Mouse (Mus musculus) olfactory bulb, adult 2 months (tissue): ENCODE data around the gene Rcvrn. TPM values are rescaled to one million over a fixed set of nuclear protein-coding genes. Genes with fewer than 3 reads are reported as not detected.

ENCODE experiments used
- H3K27ac ChIP-seq: fragments of 200-500 bp; 2 replicates; pipeline ENCODE4 v1.5.1; 2012; ENCODE audit warnings: low read depth, low read length; ENCODE audit not compliant: insufficient read depth
- H3K4me1 ChIP-seq: fragments of 200-500 bp; 2 replicates; pipeline ENCODE4 v1.6.1; 2012; ENCODE audit warnings: low read length; ENCODE audit not compliant: control insufficient read depth, insufficient read depth
- H3K4me3 ChIP-seq: fragments of 200-500 bp; 2 replicates; pipeline ENCODE4 v1.5.1; 2012; ENCODE audit warnings: mild to moderate bottlenecking, low read depth, low read length, moderate library complexity; ENCODE audit not compliant: insufficient read depth
- CTCF ChIP-seq: fragments of 200-500 bp; IDR thresholded peaks from 2 replicates; pipeline ENCODE4 v1.5.1; 2012; ENCODE audit warnings: low read depth, mild to moderate bottlenecking, low read length, moderate library complexity; ENCODE audit not compliant: insufficient read depth
- POLR2A ChIP-seq: fragments of 200-500 bp; IDR thresholded peaks from 2 replicates; pipeline ENCODE4 v1.6.1; 2012; ENCODE audit warnings: mild to moderate bottlenecking, low read depth, low read length, moderate library complexity; ENCODE audit not compliant: insufficient read depth
- WGBS: fragments of 180-500 bp; shearing (Covaris S2); methylation state at CpG from one replicate; pipeline ENCODE4 v1.1.7; 2018; 5-methylcytosine and 5-hydroxymethylcytosine counted together
- polyA plus RNA-seq: library from polyadenylated mRNA; stranded (reverse); fragments of >200 nt; gene quantifications from 2 replicates; pipeline ENCODE4 v1.2.4, GENCODE M21; 2012; ENCODE audit warnings: low replicate concordance; ENCODE audit not compliant: missing spikeins, insufficient read depth, insufficient read length

The Rcvrn gene
- polyA plus RNA-seq, 1 experiment = not detected

DNA sequence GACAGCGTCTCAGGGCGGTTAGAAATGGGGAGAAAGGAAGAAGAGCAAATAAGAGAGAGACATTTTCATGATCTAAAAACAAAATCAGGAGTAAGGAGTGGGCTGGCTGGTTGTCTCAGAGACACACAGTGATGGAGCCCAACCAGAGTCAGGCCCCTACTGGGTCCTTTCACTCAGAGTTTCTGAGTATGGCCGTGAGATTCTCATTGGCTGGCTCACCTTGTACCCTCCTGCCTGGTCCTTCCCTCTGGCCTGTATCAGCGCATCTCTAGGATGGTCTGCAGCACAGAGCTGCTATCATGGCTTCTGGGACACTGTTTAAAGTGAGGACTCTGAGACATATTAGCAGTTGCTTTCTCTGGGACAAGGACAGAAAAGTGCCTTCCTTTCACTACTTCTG is 40.6 kb upstream of the Rcvrn start:
- H3K27ac ChIP-seq = peak overlapping the region; percentile 87
- WGBS = 77% methylated on average over 4 of the region's 4 CpGs
- H3K4me3 ChIP-seq = no peak overlapping the region
- TF ChIP-seq POLR2A = no peak
- TF ChIP-seq CTCF = no peak
- H3K4me1 ChIP-seq = peaks cover 75% of the 10 kb centered on the region

DNA sequence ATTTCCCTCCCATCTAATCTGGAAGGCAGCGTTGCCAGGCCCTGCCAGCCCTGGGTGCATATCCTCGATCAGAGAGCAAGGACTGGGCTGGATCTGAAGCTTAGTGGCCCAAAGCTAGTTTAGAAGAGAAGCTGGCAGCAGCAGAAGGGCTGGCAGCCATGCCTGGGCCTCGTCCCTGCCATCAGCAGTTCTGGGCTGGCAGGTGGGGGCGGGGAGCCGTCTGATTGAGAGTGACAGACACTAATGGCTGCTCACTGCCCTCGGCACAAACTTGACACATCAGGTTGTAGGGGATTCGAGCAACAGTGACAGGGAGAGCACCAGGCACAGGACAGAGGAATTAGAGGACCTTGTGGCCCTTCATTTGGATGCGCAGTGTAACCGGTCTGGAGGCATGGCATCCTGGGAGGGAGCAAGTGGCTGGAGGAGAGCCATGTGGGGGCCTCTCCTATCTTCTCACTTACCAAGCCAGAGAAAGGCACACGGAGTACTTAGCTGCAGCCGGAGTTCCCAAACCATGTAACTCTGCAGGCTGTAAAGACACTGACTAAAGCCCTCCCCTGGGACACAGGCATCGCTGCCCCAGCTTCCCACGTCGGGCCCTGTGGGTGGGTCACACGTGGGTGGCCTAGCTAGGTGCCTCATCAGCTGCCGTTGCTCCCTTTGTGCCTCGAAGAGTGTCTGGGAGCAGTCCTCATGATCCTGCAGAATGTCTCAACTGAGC is 39.7 kb upstream of the Rcvrn start:
- Histone ChIP-seq H3K4me3 (no peak overlapping the region), H3K4me1 (peaks cover 71% of the 10 kb centered on the region), H3K27ac (peak overlapping the region; percentile 87)
- TF ChIP-seq POLR2A (no peak), CTCF (no peak)
- WGBS = 42% methylated on average over 17 of the region's 17 CpGs

DNA sequence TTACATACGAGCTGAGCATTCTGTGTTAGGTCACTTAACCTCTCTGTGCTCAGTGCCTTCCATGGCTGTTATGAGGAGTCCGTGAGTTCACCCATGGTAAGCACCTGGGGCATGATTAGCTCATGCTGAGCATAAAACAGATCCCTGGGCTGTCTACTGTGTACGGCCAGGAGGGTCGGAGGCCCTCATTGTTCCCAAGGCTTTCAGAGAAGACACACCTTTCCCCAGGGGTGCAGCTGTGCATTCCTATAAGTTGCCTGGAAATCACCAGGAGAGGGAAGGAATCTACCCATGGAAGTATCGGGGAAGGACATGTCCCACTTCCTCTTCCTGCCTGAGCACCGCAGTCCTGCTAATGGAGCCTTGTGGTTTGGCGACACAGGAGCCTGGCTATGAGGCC is 38.8 kb upstream of the Rcvrn start:
- Histone ChIP-seq H3K4me1 (peaks cover 65% of the 10 kb centered on the region), H3K27ac (no peak overlapping the region), H3K4me3 (no peak overlapping the region)
- TF ChIP-seq POLR2A (no peak), CTCF (no peak)
- 95% methylated on average over 7 of the region's 7 CpGs for WGBS

DNA sequence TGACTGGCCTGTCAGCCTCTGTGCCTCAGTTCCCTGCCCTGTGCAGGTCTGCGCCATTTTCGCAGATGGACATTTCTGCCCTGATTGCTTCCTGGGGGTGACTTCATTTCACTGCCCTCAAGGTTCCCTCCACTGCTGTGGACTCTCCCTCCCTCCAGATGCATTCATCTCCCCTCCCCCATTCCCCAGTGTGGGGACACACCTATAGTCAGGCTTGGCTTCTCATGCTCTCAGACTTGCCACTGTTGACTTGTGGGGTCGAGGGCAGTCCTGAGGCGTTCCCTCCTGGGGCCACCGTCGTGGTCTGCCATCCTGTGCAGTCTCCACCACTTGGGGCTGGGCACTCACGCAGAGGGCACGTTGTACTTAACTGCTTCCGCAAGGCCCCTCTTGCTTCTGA is 38.3 kb upstream of the Rcvrn start:
- 90% methylated on average over 9 of the region's 9 CpGs for WGBS
- Histone ChIP-seq H3K4me1 (peaks cover 63% of the 10 kb centered on the region), H3K4me3 (no peak overlapping the region), H3K27ac (no peak overlapping the region)
- TF ChIP-seq CTCF = no peak
- TF ChIP-seq POLR2A = no peak

DNA sequence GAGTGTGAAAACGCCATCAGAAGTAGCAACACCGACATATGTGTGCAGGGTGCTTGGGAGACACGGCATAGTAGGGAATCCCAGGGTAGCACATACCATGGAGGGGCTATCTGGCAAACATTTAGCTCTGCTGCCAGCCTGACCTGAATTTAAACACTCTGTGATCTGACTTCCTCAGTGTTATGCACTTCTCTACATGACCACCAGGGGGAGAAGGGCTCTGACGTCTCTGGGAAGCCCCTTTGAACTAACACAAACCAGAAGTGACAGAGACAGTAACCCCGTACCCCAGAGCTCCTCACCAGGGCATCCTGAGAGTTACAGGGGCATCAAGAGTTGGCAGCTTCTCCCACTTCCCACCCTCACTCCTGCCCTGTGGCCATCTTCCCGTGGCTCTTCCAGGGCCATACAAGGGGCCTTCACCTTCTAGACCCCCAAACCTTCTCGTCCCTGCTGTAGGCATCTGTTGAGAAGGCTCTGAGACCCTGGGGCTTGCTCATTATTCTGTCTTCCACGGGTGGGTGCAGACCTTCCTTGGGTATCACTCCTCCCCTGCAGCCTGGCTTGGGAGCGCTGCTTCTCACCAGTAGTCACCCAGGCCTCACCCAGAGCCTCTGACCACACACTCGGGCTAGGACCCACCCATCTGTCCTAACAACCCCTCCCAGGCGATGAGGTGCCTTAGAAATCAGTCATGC is 37.3 kb upstream of the Rcvrn start:
- H3K4me3 ChIP-seq = no peak overlapping the region
- TF ChIP-seq CTCF (peak; percentile 37; the same call in 1 of the 2 replicates), POLR2A (no peak)

DNA sequence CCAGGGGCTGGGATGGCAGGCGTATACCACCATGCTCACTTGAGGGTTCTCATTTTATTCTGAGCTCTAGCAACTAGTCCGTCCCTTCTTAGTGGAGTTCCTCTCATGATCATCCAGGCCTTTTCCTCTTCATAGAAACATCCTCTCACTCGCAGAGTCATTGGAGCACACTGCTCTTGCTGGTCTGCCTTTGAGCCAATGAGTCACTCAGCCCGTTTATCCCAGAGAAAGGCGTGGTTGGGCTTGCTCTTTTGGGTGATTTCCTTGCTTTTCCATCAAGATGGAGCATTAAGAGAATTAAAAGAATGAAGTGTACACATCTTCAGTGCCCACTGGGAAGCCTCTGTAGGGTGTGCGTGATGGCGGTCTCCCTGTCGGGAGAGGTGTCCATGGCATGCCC is 33.7 kb upstream of the Rcvrn start:
- no peak for TF ChIP-seq CTCF
- WGBS = 82% methylated on average over 8 of the region's 8 CpGs
- Histone ChIP-seq H3K27ac (no peak overlapping the region), H3K4me1 (peaks cover 40% of the 10 kb centered on the region), H3K4me3 (no peak overlapping the region)

More for the DNA sequence above, 37.3 kb upstream of the Rcvrn start:
- Histone ChIP-seq H3K4me1 (peaks cover 57% of the 10 kb centered on the region), H3K27ac (no peak overlapping the region)
- WGBS = 52% methylated on average over 11 of the region's 11 CpGs

DNA sequence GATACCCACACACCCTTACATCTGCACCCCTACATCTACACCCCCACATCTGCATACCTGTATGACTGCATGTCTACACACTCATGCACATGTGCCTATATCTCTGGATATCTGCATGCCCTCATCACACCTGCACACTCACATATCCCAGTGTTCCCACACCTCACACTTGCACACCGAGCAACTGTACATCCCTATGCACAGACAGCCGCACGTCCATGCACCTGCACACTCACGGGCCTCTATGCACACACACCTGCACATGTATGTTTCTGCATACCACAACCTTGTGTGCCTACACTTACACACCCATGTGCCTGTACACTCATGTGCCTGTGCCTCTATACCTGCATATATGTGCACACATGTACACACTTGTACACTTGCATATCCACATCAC is 31.7 kb upstream of the Rcvrn start:
- no peak for TF ChIP-seq POLR2A
- no peak for TF ChIP-seq CTCF
- Histone ChIP-seq H3K4me1 (peaks cover 33% of the 10 kb centered on the region), H3K4me3 (no peak overlapping the region), H3K27ac (no peak overlapping the region)
- WGBS = 97% methylated on average over 4 of the region's 4 CpGs

DNA sequence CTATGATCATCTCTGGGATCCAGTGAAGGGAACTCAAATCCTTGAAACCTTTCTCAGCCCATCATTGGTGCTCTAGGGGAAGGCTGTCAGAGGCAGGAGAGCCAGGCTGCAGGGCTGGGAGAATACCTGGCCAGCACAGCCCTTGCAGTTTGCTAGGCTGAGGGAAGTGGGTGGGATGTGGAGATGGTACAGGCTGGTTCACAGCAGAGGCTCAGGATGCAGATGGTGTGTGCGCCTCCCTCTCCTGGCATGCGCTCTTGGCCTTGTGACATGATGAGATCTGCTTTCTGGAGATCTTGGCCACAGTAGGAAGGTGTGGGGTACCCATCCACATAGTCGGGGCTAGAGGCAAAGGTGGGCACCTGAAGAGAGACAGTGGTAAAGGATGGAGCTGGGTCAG is 30.9 kb upstream of the Rcvrn start:
- H3K27ac ChIP-seq = no peak overlapping the region
- WGBS = 85% methylated on average over 3 of the region's 3 CpGs
- H3K4me3 ChIP-seq = no peak overlapping the region
- peaks cover 31% of the 10 kb centered on the region for H3K4me1 ChIP-seq
- TF ChIP-seq POLR2A (no peak), CTCF (no peak)

DNA sequence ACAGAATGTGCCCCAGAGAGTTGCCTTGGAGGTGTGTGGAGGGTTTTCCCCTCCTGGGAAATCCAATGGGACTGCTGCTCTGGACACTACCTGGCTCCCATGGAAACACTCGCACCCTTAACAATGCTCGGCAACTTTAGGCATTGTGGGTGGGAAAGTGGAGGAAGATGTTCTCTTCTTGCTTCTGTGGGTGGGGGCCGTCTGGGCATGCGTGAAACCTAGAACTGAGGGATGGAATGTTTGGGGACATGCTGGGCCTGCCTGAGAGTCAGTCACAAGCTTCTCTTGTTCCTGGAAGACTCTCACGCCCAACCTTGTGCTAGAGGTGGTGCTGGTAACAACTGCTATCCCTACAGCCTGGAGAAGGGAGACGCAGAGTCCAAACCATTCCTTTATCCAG is 30.2 kb upstream of the Rcvrn start:
- H3K4me3 ChIP-seq = no peak overlapping the region
- peaks cover 31% of the 10 kb centered on the region for H3K4me1 ChIP-seq
- no peak overlapping the region for H3K27ac ChIP-seq
- WGBS = 85% methylated on average over 6 of the region's 6 CpGs
- TF ChIP-seq POLR2A (no peak), CTCF (no peak)
